Mouse (Mus musculus) CH12.LX (cell line): ENCODE measurements around the gene Adh1.

Experiments
- CTCF ChIP-seq, 2 experiments: IDR thresholded peaks in 1 of 2; conservative IDR thresholded peaks in 1 of 2; 2 replicates each; pipeline ENCODE4 v1.5.1; 2011 to 2012; ENCODE audit warnings: low read depth in 2 of 2, low read length in 2 of 2, improper control_type of control experiment in 1 of 2, inconsistent platforms in 1 of 2, mild to moderate bottlenecking in 1 of 2, moderate library complexity in 1 of 2
- E2F4 ChIP-seq: IDR thresholded peaks from 2 replicates; pipeline ENCODE4 v1.6.1; 2011; ENCODE audit warnings: low read depth, low read length, improper control_type of control experiment; ENCODE audit not compliant: insufficient replicate concordance
- EP300 ChIP-seq: IDR thresholded peaks from 2 replicates; pipeline ENCODE4 v1.6.1; 2011; ENCODE audit warnings: low read length, improper control_type of control experiment
- MYC ChIP-seq: IDR thresholded peaks from 2 replicates; pipeline ENCODE4 v1.6.1; 2011; ENCODE audit warnings: low read depth, mild to moderate bottlenecking, improper control_type of control experiment, low read length
- NRF1 ChIP-seq: IDR thresholded peaks from 2 replicates; pipeline ENCODE4 v1.6.1; 2014; ENCODE audit warnings: low read depth, mild to moderate bottlenecking, inconsistent platforms, low read length, improper control_type of control experiment, moderate library complexity
- POLR2A ChIP-seq: IDR thresholded peaks from 2 replicates; pipeline ENCODE4 v1.6.1; 2011; ENCODE audit warnings: low read depth, mild to moderate bottlenecking, improper control_type of control experiment, low read length
- RCOR1 ChIP-seq: conservative IDR thresholded peaks from 2 replicates; pipeline ENCODE4 v1.6.1; 2012; ENCODE audit warnings: low read depth, mild to moderate bottlenecking, inconsistent platforms, low read length, improper control_type of control experiment
- SMC3 ChIP-seq: IDR thresholded peaks from 2 replicates; pipeline ENCODE4 v1.6.1; 2011; ENCODE audit warnings: low read depth, low read length, improper control_type of control experiment
- USF1 ChIP-seq: IDR thresholded peaks from 2 replicates; pipeline ENCODE4 v1.6.1; 2014; ENCODE audit warnings: low read depth, mild to moderate bottlenecking, inconsistent platforms, low read length, improper control_type of control experiment
- ZC3H11A ChIP-seq: IDR thresholded peaks from 2 replicates; pipeline ENCODE4 v1.6.1; 2012; ENCODE audit warnings: low read depth, mild to moderate bottlenecking, inconsistent platforms, low read length, improper control_type of control experiment

GRCm38 (mm10) chr3:138239461-138239860 lies 21.3 kb upstream of the Adh1 start:
- TF ChIP-seq POLR2A, result no peak
- no peak for TF ChIP-seq RCOR1
- no peak for TF ChIP-seq SMC3
- TF ChIP-seq CTCF (conservative IDR thresholded peaks at IDR 0.05 in 1 of 2, IDR thresholded peaks at IDR 0.05 in 1 of 2; ENCODE audit: low read depth in 2 of 2, low read length in 2 of 2), result no peak
- TF ChIP-seq USF1, result no peak
- TF ChIP-seq NRF1, result no peak
- no peak for TF ChIP-seq ZC3H11A
- no peak for TF ChIP-seq EP300
- no peak for TF ChIP-seq MYC
- TF ChIP-seq E2F4, result no peak
